Mouse (Mus musculus) midbrain, embryonic 14.5 days (tissue): Measurements from ENCODE around the gene Il1rapl1. TPM values are rescaled to one million over a fixed set of nuclear protein-coding genes. Genes with fewer than 3 reads are reported as not detected.

Source experiments
- ATAC-seq: fragments of 200-750 bp; cut with Nextera tagmentation; 2 replicates; pipeline ENCODE4 v1.8.0; 2017; ENCODE audit warnings: moderate number of reproducible peaks, moderate library complexity; ENCODE audit not compliant: low FRiP score, low TSS enrichment
- DNase-seq: peaks from one replicate; pipeline ENCODE4 v3.0.0-alpha.2; 2015
- H3K27ac ChIP-seq: fragments of 300-500 bp; sonication (generic); replicated peaks from 2 replicates; pipeline ENCODE4 v1.5.1; 2014; ENCODE audit warnings: mild to moderate bottlenecking, low read depth, low read length, moderate library complexity
- H3K27me3 ChIP-seq: fragments of 300-500 bp; sonication (generic); 2 replicates; pipeline ENCODE4 v1.6.1; 2014; ENCODE audit warnings: low read length, control low read depth, mixed read lengths; ENCODE audit not compliant: control insufficient read depth, insufficient read depth
- H3K36me3 ChIP-seq: fragments of 300-500 bp; sonication (generic); 2 replicates; pipeline ENCODE4 v1.6.1; 2014; ENCODE audit warnings: low read length, control low read depth; ENCODE audit not compliant: control insufficient read depth, insufficient read depth
- H3K4me1 ChIP-seq: fragments of 300-500 bp; sonication (generic); 2 replicates; pipeline ENCODE4 v1.6.1; 2014; ENCODE audit warnings: mild to moderate bottlenecking, antibody characterized with exemption, low read length, control low read depth; ENCODE audit not compliant: control insufficient read depth, insufficient read depth
- H3K4me2 ChIP-seq: fragments of 300-500 bp; sonication (generic); 2 replicates; pipeline ENCODE4 v1.6.1; 2014; ENCODE audit warnings: mild to moderate bottlenecking, low read length, moderate library complexity
- H3K4me3 ChIP-seq: fragments of 300-500 bp; sonication (generic); replicated peaks from 2 replicates; pipeline ENCODE4 v1.5.1; 2014; ENCODE audit warnings: low read depth, low read length
- H3K9ac ChIP-seq: fragments of 300-500 bp; sonication (generic); replicated peaks from 2 replicates; pipeline ENCODE4 v1.6.1; 2014; ENCODE audit warnings: mild to moderate bottlenecking, low read length, moderate library complexity
- H3K9me3 ChIP-seq: fragments of 300-500 bp; sonication (generic); 2 replicates; pipeline ENCODE4 v1.6.1; 2016; ENCODE audit warnings: low read length, control low read depth, mixed read lengths; ENCODE audit not compliant: control insufficient read depth
- WGBS: fragments of 180-500 bp; shearing (Covaris S2); extraction: QIAGEN DNeasy Blood & Tissue Kit; methylation state at CpG from one replicate; pipeline ENCODE4 v1.1.7; 2014; 5-methylcytosine and 5-hydroxymethylcytosine counted together
- polyA plus RNA-seq: library from polyadenylated mRNA; unstranded; fragments of >200 nt; fragmentation: Nextera tagmentation; extraction: Ambion mirVana; gene quantifications from 2 replicates; pipeline ENCODE4 v1.2.1, GENCODE M21; 2014

The Il1rapl1 gene
- polyA plus RNA-seq, 1 experiment from 2014 or later: 4.4 TPM

GRCm38 (mm10) chrX:88093936-88094569 lies 21.4 kb downstream of the Il1rapl1 start:
- H3K36me3 ChIP-seq: no peaks in the 10 kb centered on the region
- no peak overlapping the region for H3K27ac ChIP-seq
- no peak overlapping the region for H3K4me2 ChIP-seq
- no peak overlapping the region for H3K4me3 ChIP-seq
- no peak for ATAC-seq
- no peak for DNase-seq
- no peak overlapping the region for H3K9ac ChIP-seq
- no peaks in the 10 kb centered on the region for H3K4me1 ChIP-seq
- H3K27me3 ChIP-seq: no peaks in the 10 kb centered on the region
- H3K9me3 ChIP-seq: no peaks in the 10 kb centered on the region

DNA sequence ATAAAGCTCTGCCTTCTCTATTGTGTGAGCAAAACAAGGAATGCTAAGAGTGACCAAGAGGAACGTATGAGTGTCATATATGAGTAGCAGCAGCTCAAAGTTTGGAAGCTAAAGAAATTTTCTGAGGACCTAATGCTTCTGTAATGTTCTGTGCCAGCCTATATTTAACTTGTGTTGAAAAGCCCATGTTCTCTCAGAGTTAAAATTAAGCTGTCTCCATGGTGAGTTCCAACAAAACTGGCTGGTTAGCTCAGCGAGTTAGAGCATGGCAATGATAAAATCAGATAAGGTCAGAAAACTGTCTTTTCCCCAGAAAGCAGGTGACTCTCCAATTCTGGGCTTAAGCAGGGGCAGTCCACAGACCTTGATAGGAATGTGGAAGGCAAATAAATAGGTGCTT lies 25.6 kb downstream of the Il1rapl1 start:
- no peaks in the 10 kb centered on the region for H3K27me3 ChIP-seq
- DNase-seq (no peak), ATAC-seq (no peak)
- H3K4me1 ChIP-seq: no peaks in the 10 kb centered on the region
- no peak overlapping the region for H3K4me2 ChIP-seq
- H3K9me3 ChIP-seq: no peaks in the 10 kb centered on the region
- H3K9ac ChIP-seq: no peak overlapping the region
- no peak overlapping the region for H3K4me3 ChIP-seq
- WGBS: 65% methylated on average over 2 of the region's 2 CpGs
- H3K27ac ChIP-seq: no peak overlapping the region
- H3K36me3 ChIP-seq: no peaks in the 10 kb centered on the region

DNA sequence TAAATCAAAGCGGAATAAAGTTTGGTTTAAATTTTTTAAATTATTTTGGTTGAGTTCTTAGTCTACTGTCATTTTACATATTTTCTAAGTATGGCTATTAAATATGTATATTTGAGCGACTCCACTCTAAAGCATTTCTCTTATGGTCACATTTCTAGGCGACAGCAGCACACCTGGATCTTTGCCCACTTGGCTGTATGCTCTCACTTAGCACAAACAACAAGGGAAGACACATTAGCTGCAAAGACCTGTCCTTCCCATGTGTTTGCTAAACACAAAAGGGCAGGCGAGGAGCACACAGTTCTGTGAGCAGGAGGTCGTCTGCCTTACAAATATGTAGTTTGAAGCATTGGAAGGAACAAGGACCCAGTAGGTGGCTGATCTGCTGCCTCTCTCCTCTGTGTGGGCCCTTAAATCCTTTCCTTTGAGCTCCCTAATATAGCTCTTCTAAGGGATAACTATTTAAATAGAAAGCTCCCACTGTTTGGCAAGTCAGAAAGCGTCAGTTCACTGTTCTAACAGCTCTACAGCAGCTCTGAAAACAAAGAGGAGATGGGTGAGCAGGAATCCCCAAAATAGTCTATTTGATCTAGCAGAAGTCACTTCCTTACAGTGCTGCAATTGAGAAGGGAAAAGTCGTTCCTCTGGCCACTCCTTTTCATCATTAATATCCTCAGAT lies 42.6 kb downstream of the Il1rapl1 start:
- DNase-seq: no peak
- ATAC-seq: no peak

GRCm38 (mm10) chrX:88070368-88070767 lies 45.1 kb downstream of the Il1rapl1 start:
- no peak overlapping the region for H3K4me2 ChIP-seq
- H3K27ac ChIP-seq: no peak overlapping the region
- H3K36me3 ChIP-seq: no peaks in the 10 kb centered on the region
- no peak overlapping the region for H3K4me3 ChIP-seq
- H3K9me3 ChIP-seq: no peaks in the 10 kb centered on the region
- no peaks in the 10 kb centered on the region for H3K4me1 ChIP-seq
- 79% methylated on average over 3 of the region's 3 CpGs for WGBS
- H3K27me3 ChIP-seq: no peaks in the 10 kb centered on the region
- ATAC-seq (no peak), DNase-seq (no peak)
- H3K9ac ChIP-seq: no peak overlapping the region

More for the DNA sequence above, 42.6 kb downstream of the Il1rapl1 start:
- H3K4me3 ChIP-seq: no peak overlapping the region
- H3K9me3 ChIP-seq: no peaks in the 10 kb centered on the region
- 35% methylated on average over 7 of the region's 7 CpGs for WGBS
- no peaks in the 10 kb centered on the region for H3K36me3 ChIP-seq
- H3K27ac ChIP-seq: no peak overlapping the region
- no peaks in the 10 kb centered on the region for H3K4me1 ChIP-seq
- no peak overlapping the region for H3K4me2 ChIP-seq
- no peaks in the 10 kb centered on the region for H3K27me3 ChIP-seq
- no peak overlapping the region for H3K9ac ChIP-seq

- WGBS: 84% methylated on average over 1 of the region's 1 CpGs
- no peak overlapping the region for H3K4me3 ChIP-seq
- no peak overlapping the region for H3K9ac ChIP-seq
- no peaks in the 10 kb centered on the region for H3K27me3 ChIP-seq
- H3K9me3 ChIP-seq: no peaks in the 10 kb centered on the region
- H3K27ac ChIP-seq: no peak overlapping the region
- H3K4me1 ChIP-seq: no peaks in the 10 kb centered on the region
- no peak overlapping the region for H3K4me2 ChIP-seq
- ATAC-seq: no peak
- no peaks in the 10 kb centered on the region for H3K36me3 ChIP-seq
- no peak for DNase-seq
Measured at GRCm38 (mm10) chrX:88043556-88043955, 71.9 kb downstream of the Il1rapl1 start.

- DNase-seq (no peak), ATAC-seq (no peak)
- Histone ChIP-seq H3K36me3 (no peaks in the 10 kb centered on the region), H3K4me1 (no peaks in the 10 kb centered on the region), H3K4me3 (no peak overlapping the region), H3K9ac (no peak overlapping the region), H3K4me2 (no peak overlapping the region), H3K27me3 (no peaks in the 10 kb centered on the region), H3K9me3 (no peaks in the 10 kb centered on the region), H3K27ac (no peak overlapping the region)
- WGBS: 61% methylated on average over 1 of the region's 1 CpGs
Measured at GRCm38 (mm10) chrX:88038984-88039383, 76.5 kb downstream of the Il1rapl1 start.

GRCm38 (mm10) chrX:87897172-87897571 lies 218.3 kb downstream of the Il1rapl1 start:
- Histone ChIP-seq H3K4me2 (no peak overlapping the region), H3K4me1 (no peaks in the 10 kb centered on the region), H3K36me3 (no peaks in the 10 kb centered on the region), H3K9ac (no peak overlapping the region), H3K27me3 (no peaks in the 10 kb centered on the region), H3K4me3 (no peak overlapping the region), H3K27ac (no peak overlapping the region), H3K9me3 (no peaks in the 10 kb centered on the region)
- DNase-seq (no peak), ATAC-seq (no peak)
- WGBS: 79% methylated on average over 1 of the region's 1 CpGs

DNA sequence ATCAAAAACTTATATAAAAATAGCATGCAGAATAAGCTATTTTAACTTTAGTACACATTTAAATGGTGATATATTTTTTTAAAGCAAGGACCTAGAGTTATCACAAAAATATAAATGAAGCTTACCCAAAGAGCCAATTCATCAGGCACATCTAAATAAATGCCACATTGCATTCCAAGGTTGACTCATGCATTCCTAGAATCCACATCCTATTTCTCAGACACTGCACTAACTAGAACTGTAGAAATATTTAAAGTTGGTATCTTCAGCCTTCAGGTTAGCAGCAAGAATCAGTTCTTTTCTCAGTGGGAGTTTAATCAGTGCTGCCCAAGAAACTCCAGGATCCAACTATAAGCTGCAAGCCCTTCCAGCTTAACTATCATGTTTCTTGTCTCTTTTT lies 223.5 kb downstream of the Il1rapl1 start:
- no peak overlapping the region for H3K9ac ChIP-seq
- DNase-seq (no peak), ATAC-seq (no peak)
- H3K4me2 ChIP-seq: no peak overlapping the region
- no peak overlapping the region for H3K4me3 ChIP-seq
- no peaks in the 10 kb centered on the region for H3K4me1 ChIP-seq
- no peaks in the 10 kb centered on the region for H3K36me3 ChIP-seq
- no peaks in the 10 kb centered on the region for H3K9me3 ChIP-seq
- no peaks in the 10 kb centered on the region for H3K27me3 ChIP-seq
- no peak overlapping the region for H3K27ac ChIP-seq

- no peaks in the 10 kb centered on the region for H3K36me3 ChIP-seq
- ATAC-seq (no peak), DNase-seq (no peak)
- no peaks in the 10 kb centered on the region for H3K4me1 ChIP-seq
- no peaks in the 10 kb centered on the region for H3K27me3 ChIP-seq
- no peaks in the 10 kb centered on the region for H3K9me3 ChIP-seq
- whole genome bisulfite sequencing: 83% methylated on average over 2 of the region's 2 CpGs
- H3K4me2 ChIP-seq: no peak overlapping the region
- H3K9ac ChIP-seq: no peak overlapping the region
- H3K27ac ChIP-seq: no peak overlapping the region
- no peak overlapping the region for H3K4me3 ChIP-seq
Measured at GRCm38 (mm10) chrX:87854107-87854506, 261.3 kb downstream of the Il1rapl1 start.
